Mouse (Mus musculus): ENCODE data around the gene 6330409D20Rik. TPM values are rescaled to one million over a fixed set of nuclear protein-coding genes. Genes with fewer than 3 reads are reported as not detected.

6330409D20Rik gene
- total RNA-seq (2015; ENCODE audit: low replicate concordance), result not detected in 2 replicates
- not detected in 2 replicates for total RNA-seq (2017; ENCODE audit: low replicate concordance)

- no peak for ATAC-seq (replicated peaks; ENCODE audit: low FRiP score, poor library complexity, severe bottlenecking)
These were observed at the start of gene 6330409D20Rik for GRCm38 (mm10) chr2:32740916-32741272. Gene 6330409D20Rik, minus strand, starts transcription at chr2:32741016.

- no peak for ATAC-seq (replicated peaks; ENCODE audit: low FRiP score, poor library complexity, severe bottlenecking)
These were observed 47.8 kb upstream of the 6330409D20Rik start for GRCm38 (mm10) chr2:32788581-32788980.

- no peak for ATAC-seq (replicated peaks; ENCODE audit: low FRiP score, poor library complexity, severe bottlenecking)
These were observed 46.4 kb upstream of the 6330409D20Rik start for GRCm38 (mm10) chr2:32787176-32787575.

GRCm38 (mm10) chr2:32784048-32784681 lies 43.3 kb upstream of the 6330409D20Rik start, which contains the start of gene Cfap157:
Gene Cfap157, minus strand, starts transcription at chr2:32784428.
- ATAC-seq (replicated peaks; ENCODE audit: low FRiP score, poor library complexity, severe bottlenecking), result no peak

- ATAC-seq (replicated peaks; ENCODE audit: low FRiP score, poor library complexity, severe bottlenecking), result no peak
These were observed 40.9 kb upstream of the 6330409D20Rik start for GRCm38 (mm10) chr2:32781710-32782109.

GRCm38 (mm10) chr2:32779714-32780113 lies 38.9 kb upstream of the 6330409D20Rik start:
- ATAC-seq (replicated peaks; ENCODE audit: low FRiP score, poor library complexity, severe bottlenecking), result no peak

GRCm38 (mm10) chr2:32779131-32779530 lies 38.3 kb upstream of the 6330409D20Rik start:
- ATAC-seq (replicated peaks; ENCODE audit: low FRiP score, poor library complexity, severe bottlenecking), result no peak

GRCm38 (mm10) chr2:32778081-32778480 lies 37.3 kb upstream of the 6330409D20Rik start:
- no peak for ATAC-seq (replicated peaks; ENCODE audit: low FRiP score, poor library complexity, severe bottlenecking)

- ATAC-seq (replicated peaks; ENCODE audit: low FRiP score, poor library complexity, severe bottlenecking), result no peak
These were observed 35.4 kb upstream of the 6330409D20Rik start for GRCm38 (mm10) chr2:32776192-32776591.

- peak; percentile 97 for ATAC-seq (replicated peaks; ENCODE audit: low FRiP score, poor library complexity, severe bottlenecking)
These were observed 34.7 kb upstream of the 6330409D20Rik start, which contains the start of the genes Ttc16 and Ptrh1 for GRCm38 (mm10) chr2:32775359-32776074. Gene Ttc16, minus strand, starts transcription at chr2:32775633. Gene Ptrh1, plus strand, starts transcription at chr2:32775786.

GRCm38 (mm10) chr2:32772626-32773279 lies 31.9 kb upstream of the 6330409D20Rik start:
- no peak for ATAC-seq (replicated peaks; ENCODE audit: low FRiP score, poor library complexity, severe bottlenecking)

- ATAC-seq (replicated peaks; ENCODE audit: low FRiP score, poor library complexity, severe bottlenecking), result no peak
These were observed 31.1 kb upstream of the 6330409D20Rik start for GRCm38 (mm10) chr2:32771886-32772285.

- no peak for ATAC-seq (replicated peaks; ENCODE audit: low FRiP score, poor library complexity, severe bottlenecking)
These were observed 28.7 kb upstream of the 6330409D20Rik start for GRCm38 (mm10) chr2:32769327-32770085.

- no peak for ATAC-seq (replicated peaks; ENCODE audit: low FRiP score, poor library complexity, severe bottlenecking)
These were observed 28.0 kb upstream of the 6330409D20Rik start for GRCm38 (mm10) chr2:32768661-32769285.

GRCm38 (mm10) chr2:32767241-32767640 lies 26.4 kb upstream of the 6330409D20Rik start:
- no peak for ATAC-seq (replicated peaks; ENCODE audit: low FRiP score, poor library complexity, severe bottlenecking)

- ATAC-seq (replicated peaks; ENCODE audit: low FRiP score, poor library complexity, severe bottlenecking), result no peak
These were observed 22.5 kb upstream of the 6330409D20Rik start for GRCm38 (mm10) chr2:32763353-32763752.

- ATAC-seq (replicated peaks; ENCODE audit: low FRiP score, poor library complexity, severe bottlenecking), result no peak
These were observed 21.0 kb upstream of the 6330409D20Rik start for GRCm38 (mm10) chr2:32761859-32762258.

GRCm38 (mm10) chr2:32761361-32761760 lies 20.5 kb upstream of the 6330409D20Rik start:
- ATAC-seq (replicated peaks; ENCODE audit: low FRiP score, poor library complexity, severe bottlenecking), result no peak

- ATAC-seq (replicated peaks; ENCODE audit: low FRiP score, poor library complexity, severe bottlenecking), result no peak
These were observed 18.2 kb upstream of the 6330409D20Rik start for GRCm38 (mm10) chr2:32759001-32759400.

Measured in erythroid progenitor cell, adult 5-6 weeks (primary cell).